ENCODE assay signal across 12 mouse cellular contexts in the genomic region with DNA sequence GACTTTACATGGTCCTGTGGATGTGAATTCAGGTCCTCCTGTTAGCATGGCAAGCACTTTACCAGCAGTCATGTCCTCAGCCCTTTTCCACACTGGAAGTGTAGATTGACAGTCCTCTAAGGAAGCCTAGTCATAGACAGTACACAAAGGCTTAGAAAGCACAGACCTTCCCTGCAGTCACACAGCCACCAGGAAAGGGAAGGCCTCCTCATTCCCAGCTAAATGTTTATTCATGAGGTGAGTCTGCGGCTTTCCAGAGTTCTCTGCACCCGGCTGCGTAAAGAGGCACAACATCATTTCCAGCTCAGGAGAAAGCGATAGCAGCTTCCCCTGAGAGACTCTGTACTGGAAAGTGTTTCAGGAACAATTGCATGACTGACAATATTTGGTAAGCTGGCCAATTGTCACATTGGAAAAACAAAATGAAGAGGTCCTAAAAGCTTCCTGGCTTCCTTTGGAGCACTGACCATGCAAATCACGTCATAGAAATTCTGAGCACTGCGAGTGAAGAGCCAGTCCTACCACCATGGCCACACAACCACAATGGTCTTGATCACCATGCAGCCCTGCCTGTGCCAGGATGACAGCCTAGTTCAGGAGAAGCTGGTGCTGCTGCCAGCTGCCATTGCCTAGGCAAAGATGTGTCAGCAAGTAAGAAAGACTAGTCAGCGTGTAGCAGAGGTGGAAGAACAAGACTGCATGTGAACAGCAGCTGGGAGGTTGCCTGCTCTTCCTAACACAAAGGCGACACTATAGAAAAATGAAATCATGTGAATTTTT.
DNase-seq lines count a peak whose midpoint lies in the region; ATAC-seq lines count a peak whose summit lies in the region.
"Had no signal": no experiment of that assay in that cellular context is flagged by ENCODE, and none has a peak within 500 bp of the region (broad histone marks: within the 10 kb centered on the region; RNA-seq: fewer than 3 reads in every experiment).

No protein-coding gene starts in this region.

- ATAC-seq in limb, embryonic 11.5 days (ENCODE audit: insufficient number of reproducible peaks, low FRiP score, low TSS enrichment, low read depth): no peak
- peak; percentile 47; the same call in 1 of the 2 replicates for ATAC-seq in neural tube, embryonic 15.5 days (ENCODE audit: low FRiP score)
- ATAC-seq: Patski had no signal

- no peaks in the 10 kb centered on the region; the same call in 1 of the 2 replicates for H3K36me3 ChIP-seq in limb, embryonic 11.5 days (ENCODE audit: control insufficient read depth, insufficient read depth, low read length)
- H3K36me3 ChIP-seq in neural tube, embryonic 15.5 days: no peaks in the 10 kb centered on the region
- H3K36me3 ChIP-seq: limb, embryonic 13.5 days had no signal

- DNase-seq in cerebellum, adult 9-11 months: peak; percentile 4
- no peak for DNase-seq in cerebellum, postnatal 36 days
- DNase-seq in right cerebral cortex, adult 2 months (ENCODE audit: low spot score in 2 of 2): peak; percentile 5 to 7
- DNase-seq in right cerebral cortex, postnatal 4 days: no peak
- peak; percentile 14 for DNase-seq in limb, embryonic 11.5 days (ENCODE audit: low spot score)
- DNase-seq in B cell, adult 2 months: no peak
- no peak for DNase-seq in kidney, adult 18-20 months
- DNase-seq: lung, postnatal 10 days had no signal

- no peak overlapping the region for H3K4me3 ChIP-seq in limb, embryonic 11.5 days (ENCODE audit: low read depth, low read length)
- H3K4me3 ChIP-seq in neural tube, embryonic 15.5 days (replicated peaks): no peak overlapping the region
- H3K4me3 ChIP-seq: limb, embryonic 13.5 days had no signal

- no peak overlapping the region for H3K27ac ChIP-seq in limb, embryonic 11.5 days (replicated peaks; ENCODE audit: low read depth, low read length)
- H3K27ac ChIP-seq in neural tube, embryonic 15.5 days (replicated peaks): no peak overlapping the region
- H3K27ac ChIP-seq: limb, embryonic 13.5 days; stomach, postnatal 0 days had no signal

- no peaks in the 10 kb centered on the region for H3K27me3 ChIP-seq in limb, embryonic 11.5 days (ENCODE audit: control insufficient read depth, insufficient read depth, low read length)
- H3K27me3 ChIP-seq in neural tube, embryonic 15.5 days (replicated peaks): no peaks in the 10 kb centered on the region
- H3K27me3 ChIP-seq: limb, embryonic 13.5 days; Patski had no signal

- WGBS in limb, embryonic 11.5 days: 68% methylated on average over 8 of the region's 8 CpGs
- WGBS in neural tube, embryonic 15.5 days: 37% methylated on average over 8 of the region's 8 CpGs

- H3K9me3 ChIP-seq in limb, embryonic 11.5 days (ENCODE audit: control insufficient read depth, low read length): no peaks in the 10 kb centered on the region
- H3K9me3 ChIP-seq in neural tube, embryonic 15.5 days (replicated peaks): no peaks in the 10 kb centered on the region
- H3K9me3 ChIP-seq: limb, embryonic 13.5 days had no signal

- no peaks in the 10 kb centered on the region for H3K4me1 ChIP-seq in limb, embryonic 11.5 days (ENCODE audit: control insufficient read depth, insufficient read depth, low read length)
- H3K4me1 ChIP-seq in neural tube, embryonic 15.5 days: peaks cover 7% of the 10 kb centered on the region; the same call in 1 of the 2 replicates

- no peak overlapping the region for H3K9ac ChIP-seq in limb, embryonic 11.5 days (ENCODE audit: low read length)
- H3K9ac ChIP-seq in neural tube, embryonic 15.5 days (replicated peaks): no peak overlapping the region
- H3K9ac ChIP-seq: limb, embryonic 13.5 days had no signal

- H3K4me2 ChIP-seq in limb, embryonic 11.5 days (ENCODE audit: low read depth, severe bottlenecking): no peak overlapping the region
- H3K4me2 ChIP-seq in neural tube, embryonic 15.5 days: no peak overlapping the region
- H3K4me2 ChIP-seq: limb, embryonic 13.5 days had no signal

Comparison
In these comparisons a context has a peak if more than half of its experiments do, and no peak if none do; other contexts are left out.
1. DNase-seq: peak in cerebellum, adult 9-11 months (single experiment), right cerebral cortex, adult 2 months (2 of 2) and limb, embryonic 11.5 days (single experiment); none in cerebellum, postnatal 36 days (0 of 2), right cerebral cortex, postnatal 4 days (single experiment), B cell, adult 2 months (0 of 2) and kidney, adult 18-20 months (single experiment).